Mouse (Mus musculus) heart, embryonic 11.5 days (tissue): ENCODE results near the gene Nell2. TPM values are rescaled to one million over a fixed set of nuclear protein-coding genes. Genes with fewer than 3 reads are reported as not detected.

Experiments used
- ATAC-seq: fragments of 200-750 bp; cut with Nextera tagmentation; replicated peaks from 2 replicates; pipeline ENCODE4 v1.8.0; 2017; ENCODE audit warnings: moderate library complexity; ENCODE audit not compliant: insufficient number of reproducible peaks, low FRiP score, low TSS enrichment
- H3K27ac ChIP-seq: fragments of 300-500 bp; sonication (generic); 2 replicates; pipeline ENCODE4 v1.5.1; 2014; ENCODE audit warnings: mild to moderate bottlenecking, low read depth, low read length
- H3K27me3 ChIP-seq: fragments of 300-500 bp; sonication (generic); 2 replicates; pipeline ENCODE4 v1.6.1; 2014; ENCODE audit warnings: mild to moderate bottlenecking, low read length, mixed read lengths; ENCODE audit not compliant: control insufficient read depth, insufficient read depth
- H3K36me3 ChIP-seq: fragments of 300-500 bp; sonication (generic); 2 replicates; pipeline ENCODE4 v1.6.1; 2014; ENCODE audit warnings: mild to moderate bottlenecking, low read length, moderate library complexity, mixed read lengths; ENCODE audit not compliant: control insufficient read depth, insufficient read depth
- H3K4me1 ChIP-seq: fragments of 300-500 bp; sonication (generic); 2 replicates; pipeline ENCODE4 v1.6.1; 2014; ENCODE audit warnings: low read length; ENCODE audit not compliant: control insufficient read depth, insufficient read depth
- H3K4me2 ChIP-seq: fragments of 300-500 bp; sonication (generic); 2 replicates; pipeline ENCODE4 v1.6.1; 2014; ENCODE audit warnings: mild to moderate bottlenecking, moderate library complexity
- H3K4me3 ChIP-seq: fragments of 300-500 bp; sonication (generic); 2 replicates; pipeline ENCODE4 v1.5.1; 2014; ENCODE audit warnings: low read depth, low read length
- H3K9ac ChIP-seq: fragments of 300-500 bp; sonication (generic); 2 replicates; pipeline ENCODE4 v1.6.1; 2014; ENCODE audit warnings: mild to moderate bottlenecking, low read depth, low read length, moderate library complexity
- H3K9me3 ChIP-seq: fragments of 300-500 bp; sonication (generic); replicated peaks from 2 replicates; pipeline ENCODE4 v1.6.1; 2016; ENCODE audit warnings: low read length; ENCODE audit not compliant: control insufficient read depth
- WGBS: fragments of 180-500 bp; shearing (Covaris S2); extraction: QIAGEN DNeasy Blood & Tissue Kit; methylation state at CpG from one replicate; pipeline ENCODE4 v1.1.7; 2014; ENCODE audit not compliant: insufficient replicate concordance; 5-methylcytosine and 5-hydroxymethylcytosine counted together
- polyA plus RNA-seq: library from polyadenylated mRNA; unstranded; fragments of >200 nt; fragmentation: Nextera tagmentation; extraction: Ambion mirVana; gene quantifications from 2 replicates; pipeline ENCODE4 v1.2.1, GENCODE M21; 2014

The Nell2 gene
- polyA plus RNA-seq, 1 experiment from 2014 or later = 1.3 TPM

- no peaks in the 10 kb centered on the region for H3K36me3 ChIP-seq
- H3K27me3 ChIP-seq = no peaks in the 10 kb centered on the region
- H3K27ac ChIP-seq = no peak overlapping the region
- no peak for ATAC-seq
- no peaks in the 10 kb centered on the region for H3K4me1 ChIP-seq
- WGBS = 71% methylated on average over 4 of the region's 4 CpGs
- H3K9me3 ChIP-seq = no peaks in the 10 kb centered on the region
- H3K9ac ChIP-seq = no peak overlapping the region
- H3K4me2 ChIP-seq = no peak overlapping the region
- H3K4me3 ChIP-seq = no peak overlapping the region
Observed at GRCm38 (mm10) chr15:95489174-95489573, 39.2 kb downstream of the Nell2 start.

- H3K36me3 ChIP-seq = no peaks in the 10 kb centered on the region
- no peak overlapping the region for H3K4me2 ChIP-seq
- no peak overlapping the region for H3K4me3 ChIP-seq
- H3K9ac ChIP-seq = no peak overlapping the region
- H3K27ac ChIP-seq = no peak overlapping the region
- no peak for ATAC-seq
- H3K4me1 ChIP-seq = no peaks in the 10 kb centered on the region
- no peaks in the 10 kb centered on the region for H3K27me3 ChIP-seq
- WGBS = 90% methylated on average over 5 of the region's 5 CpGs
- H3K9me3 ChIP-seq = no peaks in the 10 kb centered on the region
Observed at GRCm38 (mm10) chr15:95487961-95488360, 40.4 kb downstream of the Nell2 start.

DNA sequence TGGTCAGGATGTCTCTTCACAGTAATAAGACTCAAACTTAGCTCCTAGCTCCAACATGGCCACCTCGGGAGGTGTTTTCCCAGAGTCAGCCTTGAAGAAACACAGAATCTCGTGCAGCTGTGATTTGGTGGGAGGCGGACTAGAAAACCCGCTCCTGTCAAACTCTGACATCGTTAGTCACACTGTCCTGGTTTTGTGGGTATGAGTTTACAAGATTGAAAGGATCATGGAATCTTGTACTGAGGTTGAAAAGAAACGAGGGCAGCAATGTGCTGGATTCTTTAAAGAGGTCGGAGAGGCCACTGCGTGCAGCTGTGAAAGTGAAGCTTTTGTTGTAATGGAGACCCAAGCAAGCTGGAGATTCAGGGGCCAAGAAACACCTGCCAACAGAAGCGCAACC is 46.4 kb downstream of the Nell2 start:
- no peaks in the 10 kb centered on the region for H3K9me3 ChIP-seq
- H3K4me2 ChIP-seq = no peak overlapping the region
- no peaks in the 10 kb centered on the region for H3K36me3 ChIP-seq
- no peaks in the 10 kb centered on the region for H3K27me3 ChIP-seq
- H3K9ac ChIP-seq = no peak overlapping the region
- no peak for ATAC-seq
- no peaks in the 10 kb centered on the region for H3K4me1 ChIP-seq
- WGBS = 77% methylated on average over 9 of the region's 9 CpGs
- no peak overlapping the region for H3K27ac ChIP-seq
- no peak overlapping the region for H3K4me3 ChIP-seq

DNA sequence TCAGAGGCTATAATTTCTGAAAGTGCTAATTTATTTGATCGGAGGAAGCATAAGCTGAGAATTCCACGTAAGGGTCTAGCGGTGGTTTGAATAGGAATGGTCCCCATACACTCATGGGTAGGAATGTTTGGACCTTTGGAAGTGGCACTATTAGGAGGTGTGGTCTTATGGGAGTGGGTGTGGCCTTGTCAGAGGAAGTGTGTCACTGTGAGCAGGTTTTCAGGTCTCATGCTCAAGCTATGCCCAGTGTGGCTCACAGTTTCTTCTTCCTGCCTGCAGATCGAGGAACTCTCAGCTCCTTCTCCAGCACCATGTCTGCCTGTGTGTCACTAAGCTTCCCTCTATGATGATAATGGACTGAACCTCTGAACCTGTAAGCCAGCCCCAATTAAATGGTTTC is 46.8 kb downstream of the Nell2 start:
- H3K27ac ChIP-seq = no peak overlapping the region
- H3K4me1 ChIP-seq = no peaks in the 10 kb centered on the region
- H3K4me3 ChIP-seq = no peak overlapping the region
- H3K27me3 ChIP-seq = no peaks in the 10 kb centered on the region
- H3K9me3 ChIP-seq = no peaks in the 10 kb centered on the region
- 84% methylated on average over 4 of the region's 4 CpGs for WGBS
- H3K36me3 ChIP-seq = no peaks in the 10 kb centered on the region
- no peak overlapping the region for H3K4me2 ChIP-seq
- ATAC-seq = no peak
- H3K9ac ChIP-seq = no peak overlapping the region

DNA sequence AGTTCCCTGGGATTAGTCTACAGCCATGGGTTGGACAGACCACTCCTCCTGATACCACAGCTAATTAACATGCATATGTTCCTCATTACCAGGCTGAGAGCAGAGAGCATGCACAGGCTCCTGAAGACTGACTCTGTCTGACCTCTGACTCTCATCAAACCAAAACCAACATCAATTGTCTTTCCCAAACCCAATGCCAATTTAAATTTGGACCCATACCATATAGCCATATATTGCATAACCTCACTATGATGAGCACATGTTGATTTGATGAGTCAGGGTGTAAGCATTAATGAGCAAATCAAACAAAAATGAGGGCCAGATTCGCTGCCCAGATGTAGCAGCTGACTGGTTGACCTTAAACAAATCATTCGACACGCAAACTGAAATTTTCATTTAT is 51.9 kb downstream of the Nell2 start:
- no peak overlapping the region for H3K4me3 ChIP-seq
- no peaks in the 10 kb centered on the region for H3K9me3 ChIP-seq
- no peaks in the 10 kb centered on the region for H3K27me3 ChIP-seq
- no peaks in the 10 kb centered on the region for H3K4me1 ChIP-seq
- no peak overlapping the region for H3K27ac ChIP-seq
- ATAC-seq = no peak
- no peak overlapping the region for H3K9ac ChIP-seq
- WGBS = 86% methylated on average over 3 of the region's 3 CpGs
- no peaks in the 10 kb centered on the region for H3K36me3 ChIP-seq
- no peak overlapping the region for H3K4me2 ChIP-seq

- 83% methylated on average over 6 of the region's 6 CpGs for WGBS
- H3K9ac ChIP-seq = no peak overlapping the region
- no peak overlapping the region for H3K27ac ChIP-seq
- H3K36me3 ChIP-seq = no peaks in the 10 kb centered on the region
- no peak overlapping the region for H3K4me3 ChIP-seq
- no peak overlapping the region for H3K4me2 ChIP-seq
- no peaks in the 10 kb centered on the region for H3K9me3 ChIP-seq
- no peak for ATAC-seq
- no peaks in the 10 kb centered on the region for H3K4me1 ChIP-seq
- no peaks in the 10 kb centered on the region for H3K27me3 ChIP-seq
Observed at GRCm38 (mm10) chr15:95473976-95474375, 54.4 kb downstream of the Nell2 start.

- H3K4me3 ChIP-seq = no peak overlapping the region
- H3K9ac ChIP-seq = no peak overlapping the region
- H3K4me2 ChIP-seq = no peak overlapping the region
- no peaks in the 10 kb centered on the region for H3K27me3 ChIP-seq
- ATAC-seq = no peak
- 47% methylated on average over 6 of the region's 6 CpGs for WGBS
- H3K9me3 ChIP-seq = no peaks in the 10 kb centered on the region
- no peak overlapping the region for H3K27ac ChIP-seq
- no peaks in the 10 kb centered on the region for H3K4me1 ChIP-seq
- no peaks in the 10 kb centered on the region for H3K36me3 ChIP-seq
Observed at GRCm38 (mm10) chr15:95467195-95467594, 61.2 kb downstream of the Nell2 start.

DNA sequence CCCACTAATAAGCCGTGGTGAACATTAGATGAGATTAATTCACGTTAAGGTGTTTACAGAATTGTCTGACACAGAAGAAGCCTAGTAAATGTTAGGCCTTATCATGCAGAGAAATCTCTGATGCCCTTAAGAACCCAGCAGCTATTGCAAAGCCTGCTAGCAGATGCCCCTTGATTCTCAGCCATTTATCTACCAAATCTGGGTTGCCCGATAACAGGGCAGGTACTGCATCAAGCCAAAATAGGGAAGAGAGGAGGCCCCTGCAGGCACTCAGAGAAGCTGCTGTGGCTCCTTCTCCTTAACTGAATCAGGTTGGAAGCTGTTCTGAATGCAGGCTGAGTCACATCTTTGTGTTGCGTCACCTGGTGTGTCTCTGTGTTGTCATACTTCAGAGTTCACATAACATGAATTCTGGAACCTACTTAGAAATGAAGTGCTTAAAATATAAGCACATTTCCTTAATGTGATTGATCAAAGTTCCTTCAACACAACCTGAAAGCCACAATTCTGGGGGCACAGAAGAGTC is 68.3 kb downstream of the Nell2 start:
- H3K27ac ChIP-seq = no peak overlapping the region
- no peaks in the 10 kb centered on the region for H3K27me3 ChIP-seq
- WGBS = 67% methylated on average over 4 of the region's 4 CpGs
- no peak overlapping the region for H3K9ac ChIP-seq
- no peak overlapping the region for H3K4me2 ChIP-seq
- no peak for ATAC-seq
- H3K36me3 ChIP-seq = no peaks in the 10 kb centered on the region
- H3K4me3 ChIP-seq = no peak overlapping the region
- no peaks in the 10 kb centered on the region for H3K4me1 ChIP-seq
- H3K9me3 ChIP-seq = no peaks in the 10 kb centered on the region

GRCm38 (mm10) chr15:95444586-95444985 is 83.8 kb downstream of the Nell2 start:
- no peak overlapping the region for H3K27ac ChIP-seq
- H3K27me3 ChIP-seq = no peaks in the 10 kb centered on the region
- no peak for ATAC-seq
- H3K4me1 ChIP-seq = no peaks in the 10 kb centered on the region
- H3K4me2 ChIP-seq = no peak overlapping the region
- no peaks in the 10 kb centered on the region for H3K36me3 ChIP-seq
- WGBS = 80% methylated on average over 11 of the region's 11 CpGs
- H3K9me3 ChIP-seq = no peaks in the 10 kb centered on the region
- no peak overlapping the region for H3K4me3 ChIP-seq
- H3K9ac ChIP-seq = no peak overlapping the region
